Mouse (Mus musculus) E14TG2a.4 (cell line): ENCODE measurements around the gene Dop1a.

ENCODE experiments used
- H3K27me3 ChIP-seq: 2 replicates; pipeline ENCODE4 v1.6.1; 2014; ENCODE audit warnings: low read length, control low read depth; ENCODE audit not compliant: insufficient read depth
- H3K36me3 ChIP-seq: 2 replicates; pipeline ENCODE4 v1.6.1; 2014; ENCODE audit warnings: low read length, control low read depth; ENCODE audit not compliant: insufficient read depth
- H3K4me1 ChIP-seq: replicated peaks from 2 replicates; pipeline ENCODE4 v1.6.1; 2014; ENCODE audit warnings: low read depth, low read length, control low read depth
- H3K4me3 ChIP-seq: replicated peaks from 2 replicates; pipeline ENCODE4 v1.5.1; 2014; ENCODE audit warnings: mild to moderate bottlenecking, low read length
- H3K9me3 ChIP-seq: 2 replicates; pipeline ENCODE4 v1.6.1; 2014; ENCODE audit warnings: low read length, control low read depth
- CTCF ChIP-seq: conservative IDR thresholded peaks from 2 replicates; pipeline ENCODE4 v1.5.1; 2014; ENCODE audit warnings: low read length
- NANOG ChIP-seq: IDR thresholded peaks from 2 replicates; pipeline ENCODE4 v1.6.1; 2014; ENCODE audit warnings: borderline replicate concordance, low read length, mixed read lengths
- POU5F1 ChIP-seq: IDR thresholded peaks from 2 replicates; pipeline ENCODE4 v1.6.1; 2014; ENCODE audit warnings: low read length, borderline replicate concordance

Dop1a gene

GRCm38 (mm10) chr9:86599723-86600303 is 132.9 kb downstream of the Dop1a start:
- no peaks in the 10 kb centered on the region for H3K4me1 ChIP-seq
- TF ChIP-seq CTCF = no peak
- no peak for TF ChIP-seq NANOG
- no peak for TF ChIP-seq POU5F1

More at GRCm38 (mm10) chr9:86599723-86600303, 132.9 kb downstream of the Dop1a start:
- H3K27me3 ChIP-seq = no peaks in the 10 kb centered on the region
- no peak overlapping the region for H3K4me3 ChIP-seq
- no peaks in the 10 kb centered on the region for H3K36me3 ChIP-seq
- no peaks in the 10 kb centered on the region for H3K9me3 ChIP-seq
